Mouse (Mus musculus): ENCODE results near the gene Btn1a1. TPM values are rescaled to one million over a fixed set of nuclear protein-coding genes. Genes with fewer than 3 reads are reported as not detected.
A peak's percentile ranks its signal among the peaks of the same experiment; 100 is the strongest.

The Btn1a1 gene
- polyA plus RNA-seq, 1 experiment from 2014 or later, result 0.12 TPM

- Histone ChIP-seq H3K36me3 (no peaks in the 10 kb centered on the region), H3K9ac (peak overlapping the region; percentile 49), H3K4me2 (peak overlapping the region; percentile 72), H3K27ac (peak overlapping the region; percentile 84), H3K4me3 (replicated peaks) (peak overlapping the region; percentile 57), H3K4me1 (peaks cover 24% of the 10 kb centered on the region), H3K9me3 (replicated peaks) (no peaks in the 10 kb centered on the region), H3K27me3 (no peaks in the 10 kb centered on the region)
- under 1% methylated on average over 32 of the region's 32 CpGs for WGBS
- no peak for ATAC-seq (replicated peaks; ENCODE audit: low FRiP score)
Measured at GRCm38 (mm10) chr13:23436861-23437822, 28.6 kb downstream of the Btn1a1 start.

- Histone ChIP-seq H3K4me1 (peaks cover 24% of the 10 kb centered on the region), H3K27ac (no peak overlapping the region), H3K36me3 (no peaks in the 10 kb centered on the region), H3K9ac (no peak overlapping the region), H3K4me2 (peak overlapping the region; percentile 72), H3K9me3 (replicated peaks) (no peaks in the 10 kb centered on the region), H3K4me3 (replicated peaks) (peak overlapping the region; percentile 50), H3K27me3 (no peaks in the 10 kb centered on the region)
- no peak for ATAC-seq (replicated peaks; ENCODE audit: low FRiP score)
- WGBS, result under 1% methylated on average over 11 of the region's 11 CpGs
Measured at GRCm38 (mm10) chr13:23436231-23436661, 29.5 kb downstream of the Btn1a1 start.

- H3K27ac ChIP-seq, result peak overlapping the region; percentile 29
- ATAC-seq (replicated peaks; ENCODE audit: low FRiP score), result no peak
- H3K9me3 ChIP-seq (replicated peaks), result no peaks in the 10 kb centered on the region
- H3K36me3 ChIP-seq, result no peaks in the 10 kb centered on the region
- peak overlapping the region; percentile 72 for H3K4me2 ChIP-seq
- peak overlapping the region; percentile 54 for H3K9ac ChIP-seq
- peaks cover 24% of the 10 kb centered on the region for H3K4me1 ChIP-seq
- peak overlapping the region; percentile 50 for H3K4me3 ChIP-seq (replicated peaks)
- no peaks in the 10 kb centered on the region for H3K27me3 ChIP-seq
- WGBS, result 1% methylated on average over 12 of the region's 12 CpGs
Measured at GRCm38 (mm10) chr13:23435676-23436075, 30.0 kb downstream of the Btn1a1 start.

- ATAC-seq (replicated peaks; ENCODE audit: low FRiP score), result no peak
- H3K36me3 ChIP-seq, result no peaks in the 10 kb centered on the region
- H3K27me3 ChIP-seq, result no peaks in the 10 kb centered on the region
- peak overlapping the region; percentile 50 for H3K4me3 ChIP-seq (replicated peaks)
- H3K4me2 ChIP-seq, result peak overlapping the region; percentile 72
- H3K4me1 ChIP-seq, result peaks cover 24% of the 10 kb centered on the region
- H3K9me3 ChIP-seq (replicated peaks), result no peaks in the 10 kb centered on the region
- peak overlapping the region; percentile 54 for H3K9ac ChIP-seq
- WGBS, result 21% methylated on average over 4 of the region's 4 CpGs
- no peak overlapping the region; the same call in 1 of the 2 replicates for H3K27ac ChIP-seq
Measured at GRCm38 (mm10) chr13:23435241-23435640, 30.5 kb downstream of the Btn1a1 start.

GRCm38 (mm10) chr13:23434426-23434825 is 31.3 kb downstream of the Btn1a1 start:
- Histone ChIP-seq H3K9me3 (replicated peaks) (no peaks in the 10 kb centered on the region), H3K4me2 (peak overlapping the region; percentile 72), H3K36me3 (no peaks in the 10 kb centered on the region), H3K9ac (no peak overlapping the region), H3K27me3 (no peaks in the 10 kb centered on the region), H3K4me3 (replicated peaks) (peak overlapping the region; percentile 19), H3K27ac (no peak overlapping the region; the same call in 1 of the 2 replicates), H3K4me1 (peaks cover 31% of the 10 kb centered on the region)
- 16% methylated on average over 7 of the region's 7 CpGs for WGBS
- ATAC-seq (replicated peaks; ENCODE audit: low FRiP score), result no peak

GRCm38 (mm10) chr13:23433801-23434200 is 31.9 kb downstream of the Btn1a1 start:
- Histone ChIP-seq H3K4me2 (peak overlapping the region; percentile 31), H3K36me3 (no peaks in the 10 kb centered on the region), H3K4me3 (replicated peaks) (no peak overlapping the region), H3K4me1 (peaks cover 35% of the 10 kb centered on the region), H3K27ac (no peak overlapping the region), H3K27me3 (no peaks in the 10 kb centered on the region), H3K9ac (no peak overlapping the region), H3K9me3 (replicated peaks) (no peaks in the 10 kb centered on the region)
- no peak for ATAC-seq (replicated peaks; ENCODE audit: low FRiP score)
- WGBS, result 68% methylated on average over 5 of the region's 5 CpGs

GRCm38 (mm10) chr13:23433206-23433605 is 32.5 kb downstream of the Btn1a1 start:
- Histone ChIP-seq H3K4me3 (replicated peaks) (peak overlapping the region; percentile 62), H3K27ac (peak overlapping the region; percentile 94), H3K4me2 (peak overlapping the region; percentile 65), H3K36me3 (no peaks in the 10 kb centered on the region), H3K9me3 (replicated peaks) (no peaks in the 10 kb centered on the region), H3K9ac (peak overlapping the region; percentile 26; the same call in 1 of the 2 replicates), H3K4me1 (peaks cover 36% of the 10 kb centered on the region), H3K27me3 (no peaks in the 10 kb centered on the region)
- no peak for ATAC-seq (replicated peaks; ENCODE audit: low FRiP score)
- 8% methylated on average over 5 of the region's 5 CpGs for WGBS

- H3K9me3 ChIP-seq (replicated peaks), result no peaks in the 10 kb centered on the region
- H3K27me3 ChIP-seq, result no peaks in the 10 kb centered on the region
- peak overlapping the region; percentile 62 for H3K4me3 ChIP-seq (replicated peaks)
- H3K9ac ChIP-seq, result peak overlapping the region; percentile 53
- H3K4me1 ChIP-seq, result peaks cover 37% of the 10 kb centered on the region
- H3K4me2 ChIP-seq, result peak overlapping the region; percentile 65
- H3K27ac ChIP-seq, result peak overlapping the region; percentile 94
- ATAC-seq (replicated peaks; ENCODE audit: low FRiP score), result peak; percentile 93
- H3K36me3 ChIP-seq, result no peaks in the 10 kb centered on the region
- under 1% methylated on average over 28 of the region's 28 CpGs for whole genome bisulfite sequencing
Measured at GRCm38 (mm10) chr13:23432562-23433201, 33.0 kb downstream of the Btn1a1 start.

GRCm38 (mm10) chr13:23431351-23431771 is 34.3 kb downstream of the Btn1a1 start:
- peak; percentile 79 for ATAC-seq (replicated peaks; ENCODE audit: low FRiP score)
- Histone ChIP-seq H3K4me3 (replicated peaks) (peak overlapping the region; percentile 62), H3K27ac (peak overlapping the region; percentile 94), H3K9ac (peak overlapping the region; percentile 53), H3K27me3 (no peaks in the 10 kb centered on the region), H3K9me3 (replicated peaks) (no peaks in the 10 kb centered on the region), H3K36me3 (no peaks in the 10 kb centered on the region), H3K4me1 (peaks cover 42% of the 10 kb centered on the region), H3K4me2 (peak overlapping the region; percentile 65)
- under 1% methylated on average over 15 of the region's 15 CpGs for WGBS

- peaks cover 41% of the 10 kb centered on the region for H3K4me1 ChIP-seq
- WGBS, result under 1% methylated on average over 17 of the region's 17 CpGs
Measured at GRCm38 (mm10) chr13:23430734-23431133, 35.0 kb downstream of the Btn1a1 start.

GRCm38 (mm10) chr13:23429771-23430380 is 35.8 kb downstream of the Btn1a1 start:
- 35% methylated on average over 10 of the region's 10 CpGs for WGBS
- Histone ChIP-seq H3K4me1 (peaks cover 40% of the 10 kb centered on the region), H3K4me2 (peak overlapping the region; percentile 65), H3K27ac (peak overlapping the region; percentile 94), H3K9ac (peak overlapping the region; percentile 53), H3K27me3 (no peaks in the 10 kb centered on the region), H3K36me3 (no peaks in the 10 kb centered on the region), H3K9me3 (replicated peaks) (no peaks in the 10 kb centered on the region), H3K4me3 (replicated peaks) (peak overlapping the region; percentile 62)
- no peak for ATAC-seq (replicated peaks; ENCODE audit: low FRiP score)

More at GRCm38 (mm10) chr13:23430734-23431133, 35.0 kb downstream of the Btn1a1 start:
- ATAC-seq (replicated peaks; ENCODE audit: low FRiP score), result peak; percentile 61
- H3K4me3 ChIP-seq (replicated peaks), result peak overlapping the region; percentile 62
- no peaks in the 10 kb centered on the region for H3K36me3 ChIP-seq
- peak overlapping the region; percentile 94 for H3K27ac ChIP-seq
- H3K9me3 ChIP-seq (replicated peaks), result no peaks in the 10 kb centered on the region
- H3K4me2 ChIP-seq, result peak overlapping the region; percentile 65
- peak overlapping the region; percentile 53 for H3K9ac ChIP-seq
- H3K27me3 ChIP-seq, result no peaks in the 10 kb centered on the region

All from kidney, embryonic 15.5 days (tissue).